Mouse (Mus musculus) erythroblast, embryonic 14.5 days (primary cell): ENCODE data around the gene Nt5c3.
"Not testable (repeated sequence)": the region's sequence is repeated elsewhere in the genome, so short reads cannot be mapped to it uniquely, and the experiment has no call there.

Experiments
- GATA1 ChIP-seq: IDR thresholded peaks from 2 replicates; pipeline ENCODE4 v1.6.1; 2012; ENCODE audit warnings: low read length, inconsistent platforms, mixed read lengths
- TAL1 ChIP-seq: IDR thresholded peaks from 3 replicates; pipeline ENCODE4 v1.6.1; 2012; ENCODE audit warnings: low read length, inconsistent platforms, mixed read lengths

- not testable (repeated sequence) for TF ChIP-seq TAL1, GATA1
These were observed 56.8 kb downstream of the Nt5c3 start for GRCm38 (mm10) chr6:56866899-56867298.
